Mouse (Mus musculus): ENCODE data around the gene Nosip.

GRCm38 (mm10) chr7:45100046-45100445 is 37.8 kb downstream of the Nosip start:
- no peak for TF ChIP-seq CTCF (IDR thresholded peaks at IDR 0.05; ENCODE audit: borderline replicate concordance, control insufficient read depth, extremely low read depth, insufficient read depth, low read length, poor library complexity)
- no peak for TF ChIP-seq POLR2A (IDR thresholded peaks at IDR 0.05; ENCODE audit: control insufficient read depth, extremely low read depth, insufficient read depth, low read length, poor library complexity)
